Mouse (Mus musculus) limb, embryonic 12.5 days (tissue): ENCODE data around the gene Ros1. TPM values are rescaled to one million over a fixed set of nuclear protein-coding genes. Genes with fewer than 3 reads are reported as not detected.

Experiments used
- ATAC-seq: fragments of 200-750 bp; cut with Nextera tagmentation; 2 replicates; pipeline ENCODE4 v1.8.0; 2017; ENCODE audit warnings: low read depth, moderate TSS enrichment; ENCODE audit not compliant: insufficient number of reproducible peaks, insufficient read depth, low FRiP score, low TSS enrichment
- H3K27ac ChIP-seq: fragments of 300-500 bp; sonication (generic); 2 replicates; pipeline ENCODE4 v1.5.1; 2016; ENCODE audit warnings: mild to moderate bottlenecking, moderate library complexity
- H3K27me3 ChIP-seq: fragments of 300-500 bp; sonication (generic); 2 replicates; pipeline ENCODE4 v1.6.1; 2016; ENCODE audit warnings: mild to moderate bottlenecking, moderate library complexity
- H3K36me3 ChIP-seq: fragments of 300-500 bp; sonication (generic); 2 replicates; pipeline ENCODE4 v1.6.1; 2016; ENCODE audit warnings: mild to moderate bottlenecking, moderate library complexity
- H3K4me1 ChIP-seq: fragments of 300-500 bp; sonication (generic); replicated peaks from 2 replicates; pipeline ENCODE4 v1.6.1; 2016
- H3K4me2 ChIP-seq: fragments of 300-500 bp; sonication (generic); 2 replicates; pipeline ENCODE4 v1.6.1; 2016; ENCODE audit warnings: mild to moderate bottlenecking, moderate library complexity
- H3K4me3 ChIP-seq: fragments of 300-500 bp; sonication (generic); replicated peaks from 2 replicates; pipeline ENCODE4 v1.5.1; 2016; ENCODE audit warnings: mild to moderate bottlenecking
- H3K9ac ChIP-seq: fragments of 300-500 bp; sonication (generic); replicated peaks from 2 replicates; pipeline ENCODE4 v1.6.1; 2016; ENCODE audit warnings: mild to moderate bottlenecking, moderate library complexity
- H3K9me3 ChIP-seq: fragments of 300-500 bp; sonication (generic); 2 replicates; pipeline ENCODE4 v1.6.1; 2016; ENCODE audit warnings: mild to moderate bottlenecking, moderate library complexity
- WGBS: fragments of 180-500 bp; shearing (Covaris S2); methylation state at CpG from one replicate; pipeline ENCODE4 v1.1.7; 2016; 5-methylcytosine and 5-hydroxymethylcytosine counted together
- polyA plus RNA-seq: library from polyadenylated mRNA; unstranded; fragments of >200 nt; fragmentation: Nextera tagmentation; extraction: Ambion mirVana; gene quantifications from 2 replicates; pipeline ENCODE4 v1.2.1, GENCODE M21; 2016

Ros1 gene
- polyA plus RNA-seq: not detected in 2 replicates

DNA sequence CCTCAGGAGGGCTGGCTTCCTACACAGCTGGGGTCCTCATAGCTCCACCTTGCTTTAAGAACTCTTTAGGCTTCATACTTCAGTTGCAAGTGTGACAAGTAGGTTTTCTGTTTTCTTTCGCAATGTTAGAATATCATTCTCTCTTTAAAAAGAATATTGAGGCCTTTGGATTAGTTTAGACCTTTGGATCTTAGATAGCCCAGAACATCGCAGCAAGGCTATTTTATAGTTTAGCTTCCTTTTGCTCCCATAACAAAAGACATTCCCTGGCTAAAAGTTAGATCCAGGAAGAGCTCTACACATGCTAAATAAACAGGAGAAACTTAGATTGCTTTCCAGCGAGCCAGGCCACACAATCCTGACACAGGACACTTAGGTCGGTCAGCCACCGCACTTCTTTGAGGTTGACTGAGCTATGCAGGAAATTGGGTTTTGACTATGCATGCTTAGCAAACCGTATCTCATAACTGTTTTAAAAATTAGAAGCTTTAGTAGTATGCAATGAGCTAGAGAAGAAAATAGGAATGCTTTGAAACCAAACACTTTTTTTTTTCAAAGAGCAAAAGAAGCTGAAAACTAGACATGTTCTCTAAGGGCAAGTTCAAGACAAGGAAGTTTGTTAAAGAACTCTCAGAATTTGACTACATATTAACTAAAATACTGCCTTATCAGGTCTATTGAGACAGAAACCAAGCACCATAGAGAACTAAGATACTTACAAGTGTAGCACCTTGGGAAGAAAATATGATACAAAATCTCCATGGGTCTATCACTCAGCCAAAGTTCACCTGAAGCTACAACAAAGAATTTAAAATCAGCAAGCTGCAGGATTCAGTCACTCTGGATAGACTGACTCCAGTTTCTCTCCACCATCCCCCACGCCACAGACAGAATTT lies at the start of gene Ros1:
Gene Ros1, minus strand, starts transcription at position 288 of the 896 bp plus-strand sequence.
- Histone ChIP-seq H3K9me3 (no peaks in the 10 kb centered on the region), H3K4me1 (no peaks in the 10 kb centered on the region), H3K27ac (no peak within 1 kb of the TSS), H3K27me3 (no peaks in the 10 kb centered on the region), H3K4me3 (no peak within 1 kb of the TSS), H3K4me2 (no peak within 1 kb of the TSS), H3K36me3 (no peaks in the 10 kb centered on the region), H3K9ac (no peak within 1 kb of the TSS)
- ATAC-seq: no peak
- 76% methylated on average over 7 of the region's 7 CpGs for WGBS

DNA sequence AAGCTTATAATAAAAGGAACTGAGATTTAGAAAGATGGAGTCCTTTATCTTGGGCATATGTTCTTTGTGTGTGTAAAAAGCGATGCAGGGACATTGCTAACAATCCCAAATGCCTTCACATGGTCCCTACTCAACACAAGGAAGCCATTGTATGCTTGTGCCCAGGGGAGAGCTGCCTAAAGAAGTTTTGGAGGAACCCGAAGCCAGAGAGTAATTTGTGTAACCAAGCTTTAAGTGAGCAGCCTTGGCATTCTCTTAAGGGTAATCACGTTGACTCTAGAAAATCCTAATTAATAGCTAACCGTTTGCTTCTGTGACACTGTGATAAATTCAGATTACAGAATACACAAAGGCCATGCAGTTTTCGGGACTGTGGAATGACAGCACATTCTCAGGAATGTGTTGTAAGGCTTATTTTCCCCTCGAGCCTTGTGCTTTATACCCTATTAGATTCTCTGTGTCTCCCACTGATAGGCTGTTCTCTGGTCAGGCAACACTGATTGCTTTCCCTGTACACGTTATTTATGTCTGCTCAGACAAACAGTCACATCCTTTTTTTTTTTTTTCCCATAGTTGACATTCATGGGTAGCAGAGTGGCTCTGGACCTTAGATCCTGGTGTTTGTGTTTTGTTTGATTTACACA lies 47.8 kb upstream of the Ros1 start:
- Histone ChIP-seq H3K27me3 (no peaks in the 10 kb centered on the region), H3K4me1 (no peaks in the 10 kb centered on the region), H3K9me3 (no peaks in the 10 kb centered on the region), H3K4me3 (no peak overlapping the region), H3K9ac (no peak overlapping the region), H3K36me3 (no peaks in the 10 kb centered on the region), H3K4me2 (no peak overlapping the region), H3K27ac (no peak overlapping the region)
- 50% methylated on average over 7 of the region's 7 CpGs for WGBS
- no peak for ATAC-seq

DNA sequence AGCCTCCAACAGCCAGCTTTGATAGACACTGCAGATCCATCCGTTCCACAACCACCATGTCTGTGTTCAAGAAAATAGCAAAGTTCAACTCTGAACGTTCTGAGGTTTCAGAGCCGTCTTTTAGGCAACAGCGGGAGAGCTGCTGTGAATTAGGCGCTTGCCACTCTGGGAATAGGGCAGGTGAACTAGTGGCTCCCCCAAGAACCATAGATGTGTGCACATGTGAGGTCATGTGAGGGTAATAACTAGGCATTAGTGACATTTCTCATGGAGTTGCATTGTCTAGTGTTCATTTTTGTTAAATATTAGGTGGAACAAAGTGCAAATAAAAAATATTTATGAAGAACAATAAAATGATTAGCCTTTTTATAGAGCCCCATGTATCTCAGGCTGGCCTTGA lies 47.0 kb upstream of the Ros1 start:
- 84% methylated on average over 5 of the region's 5 CpGs for WGBS
- H3K27me3 ChIP-seq: no peaks in the 10 kb centered on the region
- no peak overlapping the region for H3K27ac ChIP-seq
- H3K9ac ChIP-seq: no peak overlapping the region
- no peak overlapping the region for H3K4me2 ChIP-seq
- H3K4me3 ChIP-seq: no peak overlapping the region
- no peak for ATAC-seq
- H3K4me1 ChIP-seq: no peaks in the 10 kb centered on the region
- H3K36me3 ChIP-seq: no peaks in the 10 kb centered on the region
- H3K9me3 ChIP-seq: no peaks in the 10 kb centered on the region

DNA sequence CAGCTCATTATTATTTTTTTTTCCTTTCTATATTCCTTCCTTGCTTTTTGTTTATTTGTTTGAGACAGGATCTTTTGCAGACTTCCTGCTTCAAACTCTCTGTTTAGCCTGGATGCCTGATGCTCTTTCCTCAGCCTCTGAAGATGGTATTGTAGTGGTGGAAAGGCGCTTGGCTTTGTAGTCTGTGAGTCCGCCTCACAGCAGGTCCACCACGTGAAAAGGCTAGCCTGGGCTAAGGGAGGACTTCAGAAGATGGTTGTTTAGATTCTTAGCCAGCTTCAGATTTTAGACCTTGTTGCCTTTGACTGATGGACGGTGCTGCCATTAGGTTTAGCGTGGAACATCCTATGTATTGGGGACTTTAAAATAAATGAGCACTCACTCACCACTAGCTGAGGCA lies 40.4 kb upstream of the Ros1 start:
- WGBS: 86% methylated on average over 5 of the region's 5 CpGs
- no peaks in the 10 kb centered on the region for H3K36me3 ChIP-seq
- no peaks in the 10 kb centered on the region for H3K9me3 ChIP-seq
- H3K27me3 ChIP-seq: no peaks in the 10 kb centered on the region
- H3K4me1 ChIP-seq: peaks cover 19% of the 10 kb centered on the region
- peak overlapping the region; percentile 76; the same call in 1 of the 2 replicates for H3K4me2 ChIP-seq
- ATAC-seq: no peak
- H3K9ac ChIP-seq: no peak overlapping the region
- H3K4me3 ChIP-seq: 0 out of 2 replicates have a peak overlapping the region, but pooled peaks have one; percentile 80
- no peak overlapping the region for H3K27ac ChIP-seq

DNA sequence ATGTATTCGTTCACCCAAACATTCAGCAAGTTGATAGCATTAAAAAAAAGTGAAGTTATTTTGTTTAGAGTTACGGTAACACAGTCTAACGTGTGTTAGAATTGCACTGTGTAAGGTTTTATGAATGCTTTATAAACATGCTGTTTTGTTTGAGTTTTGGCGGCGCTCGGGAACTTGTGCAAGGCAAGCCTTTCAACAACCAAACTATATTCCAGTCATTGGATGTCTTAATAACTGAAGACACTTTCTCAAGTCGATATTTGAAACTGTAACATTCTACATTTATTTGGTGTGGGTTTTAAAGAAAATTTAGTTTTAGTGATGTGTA lies 39.6 kb upstream of the Ros1 start:
- peak overlapping the region; percentile 76 for H3K4me2 ChIP-seq
- no peak for ATAC-seq
- H3K27me3 ChIP-seq: no peaks in the 10 kb centered on the region
- no peak overlapping the region for H3K27ac ChIP-seq
- WGBS: 18% methylated on average over 7 of the region's 7 CpGs
- H3K4me3 ChIP-seq: peak overlapping the region; percentile 80
- H3K9ac ChIP-seq: peak overlapping the region; percentile 92
- no peaks in the 10 kb centered on the region for H3K9me3 ChIP-seq
- no peaks in the 10 kb centered on the region for H3K36me3 ChIP-seq
- peaks cover 19% of the 10 kb centered on the region for H3K4me1 ChIP-seq

DNA sequence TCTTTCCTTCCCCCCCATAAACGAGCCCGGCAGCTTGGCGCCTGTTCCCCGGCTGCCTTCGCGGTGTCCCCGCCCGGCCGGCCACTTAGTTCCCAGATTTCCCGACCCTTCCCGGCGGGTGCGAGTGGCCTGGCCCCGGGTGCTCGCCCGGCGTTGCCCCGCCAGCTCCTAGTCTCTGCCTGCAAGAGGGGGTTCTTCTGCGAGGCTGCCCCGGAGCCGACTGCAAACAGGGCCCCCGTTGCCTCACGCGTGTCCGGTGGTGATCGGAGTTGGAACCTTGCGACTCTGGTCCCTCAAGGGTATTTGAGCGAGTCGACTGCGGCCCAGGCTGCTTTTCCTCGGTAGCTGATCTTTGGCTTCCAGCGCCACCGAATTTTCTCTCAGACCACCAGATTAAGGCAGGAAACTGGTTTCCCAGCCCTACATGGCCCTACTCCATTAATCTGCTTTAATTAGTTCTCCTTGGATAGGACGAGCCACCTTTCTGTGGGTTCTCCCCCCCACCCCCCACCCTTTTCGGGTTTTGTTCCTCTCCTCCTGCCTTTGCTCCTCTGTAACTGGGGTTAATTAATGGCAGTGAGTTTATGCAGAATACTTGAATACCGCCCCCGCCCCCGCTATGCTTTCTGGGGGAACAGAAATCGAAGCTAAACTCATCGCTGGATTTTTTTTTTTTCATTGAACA lies 39.1 kb upstream of the Ros1 start:
- Histone ChIP-seq H3K9me3 (no peaks in the 10 kb centered on the region), H3K9ac (peak overlapping the region; percentile 92), H3K27me3 (no peaks in the 10 kb centered on the region), H3K4me2 (peak overlapping the region; percentile 76), H3K27ac (peak overlapping the region; percentile 78), H3K36me3 (no peaks in the 10 kb centered on the region), H3K4me1 (peaks cover 19% of the 10 kb centered on the region), H3K4me3 (peak overlapping the region; percentile 80)
- ATAC-seq: peak; percentile 38; the same call in 1 of the 2 replicates
- under 1% methylated on average over 40 of the region's 40 CpGs for WGBS

DNA sequence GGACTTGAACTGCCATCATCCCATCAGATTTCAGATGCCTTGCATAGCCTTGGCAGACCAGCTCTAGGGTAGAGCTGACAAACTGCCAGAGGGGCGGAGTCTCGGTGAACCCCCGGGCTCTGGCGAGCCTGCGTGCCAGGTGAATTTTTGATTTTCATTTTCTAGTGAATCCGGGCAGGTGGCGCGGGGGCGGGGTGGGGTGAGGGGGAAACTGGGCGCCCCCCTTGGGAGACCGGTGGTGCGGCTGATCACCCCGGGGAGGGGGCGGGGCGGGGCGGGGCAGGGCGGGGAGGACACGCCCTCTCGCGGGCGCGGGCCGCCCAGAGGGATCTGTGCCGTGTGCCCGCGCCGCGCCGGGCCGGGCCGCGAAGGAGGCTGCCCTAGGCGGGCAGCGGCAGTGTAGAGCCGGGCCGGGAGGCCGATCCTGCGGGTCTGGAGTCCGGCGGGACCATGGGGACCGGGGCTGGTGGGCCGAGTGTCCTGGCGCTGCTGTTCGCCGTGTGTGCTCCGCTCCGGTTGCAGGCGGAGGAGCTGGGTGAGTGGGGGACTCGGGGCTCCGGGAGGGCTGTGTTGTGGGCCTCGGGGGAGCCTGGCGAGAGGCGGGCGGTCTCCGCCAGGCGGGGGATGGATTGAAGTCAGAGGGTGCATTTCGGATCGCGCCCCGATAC lies 38.4 kb upstream of the Ros1 start, which contains the start of gene Dcbld1:
Gene Dcbld1, plus strand, starts transcription at position 319 of the 668 bp plus-strand sequence.
- peak; percentile 91 for ATAC-seq
- H3K4me3 ChIP-seq: peak within 1 kb of the TSS; percentile 80
- peak within 1 kb of the TSS; percentile 76 for H3K4me2 ChIP-seq
- no peaks in the 10 kb centered on the region for H3K9me3 ChIP-seq
- peak within 1 kb of the TSS; percentile 92 for H3K9ac ChIP-seq
- H3K4me1 ChIP-seq: peaks cover 19% of the 10 kb centered on the region
- no peaks in the 10 kb centered on the region for H3K27me3 ChIP-seq
- WGBS: under 1% methylated on average over 44 of the region's 60 CpGs
- peak within 1 kb of the TSS; percentile 78 for H3K27ac ChIP-seq
- H3K36me3 ChIP-seq: no peaks in the 10 kb centered on the region

DNA sequence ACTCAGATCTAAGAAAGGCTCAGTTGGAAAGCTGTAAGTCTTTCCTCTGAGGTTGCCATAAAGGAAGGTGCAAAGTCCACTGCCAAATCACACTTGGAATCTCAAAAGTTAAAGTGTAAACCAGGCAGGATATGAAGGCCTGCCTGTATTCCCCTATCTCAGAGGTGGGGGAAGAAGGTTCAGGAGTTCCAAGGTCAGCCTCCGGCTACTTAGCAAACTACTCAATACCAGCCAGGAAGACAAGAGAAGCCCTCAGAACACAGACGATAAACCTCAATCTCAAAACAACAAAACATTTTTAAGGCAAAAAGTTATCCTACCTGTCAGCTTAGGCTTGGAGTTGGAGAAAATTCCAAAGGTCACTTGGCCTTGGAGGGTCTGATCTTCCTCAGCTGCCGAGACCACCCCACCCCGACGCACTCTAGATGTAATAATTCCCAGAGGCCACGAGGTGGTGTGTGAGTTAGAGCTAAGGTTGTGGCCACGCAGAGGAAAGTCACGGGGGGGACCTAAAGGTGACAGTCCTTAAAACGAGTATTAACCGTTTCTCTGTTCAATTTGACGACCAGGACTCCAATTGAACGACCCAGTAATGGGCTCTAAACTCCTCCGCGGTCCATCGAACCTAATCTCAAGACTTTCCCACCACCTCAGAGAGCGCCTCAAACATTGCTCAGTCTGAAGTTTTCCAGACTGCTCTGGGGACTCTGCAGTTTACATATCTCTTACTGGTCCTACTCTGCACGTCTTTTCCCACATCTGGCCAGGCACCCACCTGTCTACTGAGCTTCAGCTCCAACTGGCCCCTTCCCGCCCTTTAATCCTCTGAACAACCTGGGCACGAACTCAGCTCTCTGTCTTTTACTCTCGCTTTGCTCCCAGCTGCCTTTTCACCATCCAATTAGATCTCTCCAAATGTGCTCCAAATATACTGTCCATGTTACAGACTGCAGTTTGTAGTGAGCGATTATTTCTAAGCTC lies 37.4 kb upstream of the Ros1 start:
- Histone ChIP-seq H3K4me3 (peak overlapping the region; percentile 80), H3K27me3 (no peaks in the 10 kb centered on the region), H3K4me2 (peak overlapping the region; percentile 76), H3K4me1 (peaks cover 19% of the 10 kb centered on the region), H3K27ac (no peak overlapping the region), H3K9ac (no peak overlapping the region), H3K36me3 (no peaks in the 10 kb centered on the region), H3K9me3 (no peaks in the 10 kb centered on the region)
- WGBS: 11% methylated on average over 21 of the region's 21 CpGs
- ATAC-seq: peak; percentile 32; the same call in 1 of the 2 replicates

DNA sequence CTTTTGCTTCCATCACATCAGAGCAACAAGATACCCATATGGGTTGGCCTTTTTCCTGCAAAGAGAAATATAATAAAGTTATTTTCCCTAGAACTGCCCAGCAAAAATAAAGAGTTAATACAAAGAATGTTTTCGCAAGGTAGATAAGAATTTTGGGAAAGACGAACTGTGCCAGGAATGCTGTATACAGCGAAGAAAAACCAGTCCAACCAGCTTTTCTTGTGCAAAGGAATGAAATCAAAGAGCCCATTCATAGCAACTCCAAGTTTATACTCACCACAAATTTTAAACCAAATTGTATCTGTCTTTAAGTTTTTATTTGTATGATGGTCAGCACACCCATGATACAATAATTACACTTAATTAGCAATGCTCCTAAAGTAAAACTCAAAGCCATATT lies 24.6 kb upstream of the Ros1 start:
- H3K27ac ChIP-seq: no peak overlapping the region
- 80% methylated on average over 3 of the region's 3 CpGs for WGBS
- H3K9ac ChIP-seq: no peak overlapping the region
- no peaks in the 10 kb centered on the region for H3K4me1 ChIP-seq
- no peaks in the 10 kb centered on the region for H3K9me3 ChIP-seq
- H3K27me3 ChIP-seq: no peaks in the 10 kb centered on the region
- no peak overlapping the region for H3K4me2 ChIP-seq
- ATAC-seq: no peak
- no peaks in the 10 kb centered on the region for H3K36me3 ChIP-seq
- H3K4me3 ChIP-seq: no peak overlapping the region

DNA sequence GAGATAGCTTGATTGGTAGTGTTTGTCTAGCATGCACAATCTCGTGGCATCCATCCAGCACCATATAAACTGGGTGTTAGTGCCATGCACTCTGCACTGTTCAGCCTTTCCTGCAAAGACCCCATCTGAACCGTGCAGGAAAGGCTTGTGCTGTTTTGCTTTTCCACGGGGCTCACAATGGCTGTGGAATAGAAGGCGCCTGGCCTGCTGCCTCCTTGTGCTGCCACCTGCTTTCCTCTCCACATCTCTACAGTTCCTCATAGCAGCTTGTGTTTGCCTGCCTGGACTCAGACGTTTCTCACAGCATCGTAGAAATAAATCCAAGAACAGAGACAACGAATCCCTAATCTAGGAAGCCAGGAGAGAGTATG lies 22.5 kb upstream of the Ros1 start:
- Histone ChIP-seq H3K27me3 (no peaks in the 10 kb centered on the region), H3K4me1 (no peaks in the 10 kb centered on the region), H3K4me2 (no peak overlapping the region), H3K4me3 (no peak overlapping the region), H3K36me3 (no peaks in the 10 kb centered on the region), H3K9me3 (no peaks in the 10 kb centered on the region), H3K9ac (no peak overlapping the region), H3K27ac (no peak overlapping the region)
- 55% methylated on average over 7 of the region's 7 CpGs for WGBS
- ATAC-seq: no peak; the same call in 1 of the 2 replicates
